Mouse (Mus musculus) hindbrain, embryonic 11.5 days (tissue): ENCODE measurements around the gene Gm20481. TPM values are rescaled to one million over a fixed set of nuclear protein-coding genes. Genes with fewer than 3 reads are reported as not detected.
"Not testable (repeated sequence)": the region's sequence is repeated elsewhere in the genome, so short reads cannot be mapped to it uniquely, and the experiment has no call there.

ENCODE experiments used
- ATAC-seq: fragments of 200-750 bp; cut with Nextera tagmentation; 2 replicates; pipeline ENCODE4 v1.8.0; 2017; ENCODE audit warnings: mild to moderate bottlenecking, moderate TSS enrichment, moderate library complexity; ENCODE audit not compliant: low FRiP score
- DNase-seq: peaks from one replicate; pipeline ENCODE4 v3.0.0-alpha.2; 2015; ENCODE audit warnings: low spot score
- H3K27ac ChIP-seq: fragments of 300-500 bp; sonication (generic); 2 replicates; pipeline ENCODE4 v1.5.1; 2014; ENCODE audit warnings: mild to moderate bottlenecking, low read depth, low read length
- H3K27me3 ChIP-seq: fragments of 300-500 bp; sonication (generic); 2 replicates; pipeline ENCODE4 v1.6.1; 2014; ENCODE audit warnings: mild to moderate bottlenecking, low read length, moderate library complexity, mixed read lengths; ENCODE audit not compliant: control insufficient read depth, insufficient read depth
- H3K36me3 ChIP-seq: fragments of 300-500 bp; sonication (generic); 2 replicates; pipeline ENCODE4 v1.6.1; 2014; ENCODE audit warnings: mild to moderate bottlenecking, low read length, moderate library complexity, mixed read lengths; ENCODE audit not compliant: control insufficient read depth, insufficient read depth
- H3K4me1 ChIP-seq: fragments of 300-500 bp; sonication (generic); replicated peaks from 2 replicates; pipeline ENCODE4 v1.6.1; 2014; ENCODE audit warnings: low read length, mixed read lengths; ENCODE audit not compliant: control insufficient read depth, insufficient read depth
- H3K4me2 ChIP-seq: fragments of 300-500 bp; sonication (generic); replicated peaks from 2 replicates; pipeline ENCODE4 v1.6.1; 2014; ENCODE audit warnings: mild to moderate bottlenecking, low read depth, low read length
- H3K4me3 ChIP-seq: fragments of 300-500 bp; sonication (generic); 2 replicates; pipeline ENCODE4 v1.5.1; 2014; ENCODE audit warnings: low read depth, low read length
- H3K9ac ChIP-seq: fragments of 300-500 bp; sonication (generic); 2 replicates; pipeline ENCODE4 v1.6.1; 2014; ENCODE audit warnings: low read depth, low read length
- H3K9me3 ChIP-seq: fragments of 300-500 bp; sonication (generic); 2 replicates; pipeline ENCODE4 v1.6.1; 2016; ENCODE audit warnings: low read length; ENCODE audit not compliant: control insufficient read depth
- WGBS: fragments of 180-500 bp; shearing (Covaris S2); extraction: QIAGEN DNeasy Blood & Tissue Kit; methylation state at CpG from one replicate; pipeline ENCODE4 v1.1.7; 2014; 5-methylcytosine and 5-hydroxymethylcytosine counted together
- polyA plus RNA-seq: library from polyadenylated mRNA; unstranded; fragments of >200 nt; fragmentation: Nextera tagmentation; extraction: Ambion mirVana; gene quantifications from 2 replicates; pipeline ENCODE4 v1.2.1, GENCODE M21; 2014

The Gm20481 gene
- polyA plus RNA-seq, 1 experiment from 2014 or later = 0.49 TPM

GRCm38 (mm10) chr17:35002153-35002865 lies 32.6 kb downstream of the Gm20481 start:
- H3K9me3 ChIP-seq = no peaks in the 10 kb centered on the region
- ATAC-seq (no peak), DNase-seq (no peak)
- H3K36me3 ChIP-seq = peaks cover 12% of the 10 kb centered on the region; the same call in 1 of the 2 replicates
- peak overlapping the region; percentile 97 for H3K27ac ChIP-seq
- H3K27me3 ChIP-seq = no peaks in the 10 kb centered on the region
- H3K4me3 ChIP-seq = peak overlapping the region; percentile 89
- peak overlapping the region; percentile 99 for H3K4me2 ChIP-seq
- H3K4me1 ChIP-seq = peaks cover 7% of the 10 kb centered on the region
- peak overlapping the region; percentile 95 for H3K9ac ChIP-seq
- 12% methylated on average over 12 of the region's 12 CpGs for WGBS

GRCm38 (mm10) chr17:35003022-35003838 lies 33.5 kb downstream of the Gm20481 start:
- peak overlapping the region; percentile 99; the same call in 1 of the 2 replicates for H3K4me2 ChIP-seq
- H3K27me3 ChIP-seq = no peaks in the 10 kb centered on the region
- ATAC-seq (no peak), DNase-seq (no peak)
- 0 out of 2 replicates have a peak overlapping the region, but pooled peaks have one; percentile 2 for H3K9ac ChIP-seq
- no peak overlapping the region for H3K27ac ChIP-seq
- peaks cover 7% of the 10 kb centered on the region for H3K4me1 ChIP-seq
- no peak overlapping the region; the same call in 1 of the 2 replicates for H3K4me3 ChIP-seq
- 83% methylated on average over 9 of the region's 9 CpGs for WGBS
- H3K9me3 ChIP-seq = no peaks in the 10 kb centered on the region
- H3K36me3 ChIP-seq = peaks cover 12% of the 10 kb centered on the region; the same call in 1 of the 2 replicates

- Histone ChIP-seq H3K9me3 (no peaks in the 10 kb centered on the region), H3K4me3 (no peak overlapping the region), H3K4me2 (no peak overlapping the region), H3K27ac (no peak overlapping the region), H3K27me3 (no peaks in the 10 kb centered on the region), H3K9ac (no peak overlapping the region), H3K36me3 (peaks cover 14% of the 10 kb centered on the region; the same call in 1 of the 2 replicates), H3K4me1 (peaks cover 7% of the 10 kb centered on the region)
- 96% methylated on average over 17 of the region's 17 CpGs for WGBS
- DNase-seq (no peak), ATAC-seq (no peak)
Observed at GRCm38 (mm10) chr17:35004075-35004717, 34.5 kb downstream of the Gm20481 start.

GRCm38 (mm10) chr17:35005158-35005557 lies 35.4 kb downstream of the Gm20481 start:
- peaks cover 15% of the 10 kb centered on the region; the same call in 1 of the 2 replicates for H3K36me3 ChIP-seq
- ATAC-seq = no peak

GRCm38 (mm10) chr17:35005902-35006301 lies 36.2 kb downstream of the Gm20481 start:
- not testable (repeated sequence) for H3K27me3 ChIP-seq, H3K4me2 ChIP-seq, H3K4me1 ChIP-seq, ATAC-seq, H3K4me3 ChIP-seq, H3K9ac ChIP-seq, DNase-seq, H3K9me3 ChIP-seq, H3K27ac ChIP-seq
- 98% methylated on average over 4 of the region's 5 CpGs for WGBS
- peaks cover 19% of the 10 kb centered on the region for H3K36me3 ChIP-seq

More at GRCm38 (mm10) chr17:35005158-35005557, 35.4 kb downstream of the Gm20481 start:
- DNase-seq = no peak
- H3K4me1 ChIP-seq = peaks cover 7% of the 10 kb centered on the region
- H3K4me2 ChIP-seq = no peak overlapping the region
- no peaks in the 10 kb centered on the region for H3K9me3 ChIP-seq
- H3K27ac ChIP-seq = no peak overlapping the region
- H3K9ac ChIP-seq = no peak overlapping the region
- no peak overlapping the region for H3K4me3 ChIP-seq
- 91% methylated on average over 10 of the region's 10 CpGs for WGBS
- H3K27me3 ChIP-seq = no peaks in the 10 kb centered on the region

GRCm38 (mm10) chr17:35007387-35007991 lies 37.8 kb downstream of the Gm20481 start:
- Histone ChIP-seq H3K36me3 (peaks cover 30% of the 10 kb centered on the region), H3K9ac (no peak overlapping the region), H3K27ac (no peak overlapping the region), H3K9me3 (no peaks in the 10 kb centered on the region), H3K4me3 (no peak overlapping the region), H3K4me2 (no peak overlapping the region), H3K27me3 (no peaks in the 10 kb centered on the region), H3K4me1 (peaks cover 2% of the 10 kb centered on the region; the same call in 1 of the 2 replicates)
- 96% methylated on average over 7 of the region's 7 CpGs for WGBS
- ATAC-seq = no peak
- no peak for DNase-seq

GRCm38 (mm10) chr17:35009586-35009985 lies 39.9 kb downstream of the Gm20481 start:
- Histone ChIP-seq H3K9ac (no peak overlapping the region), H3K9me3 (no peaks in the 10 kb centered on the region), H3K4me2 (no peak overlapping the region), H3K4me3 (no peak overlapping the region), H3K27me3 (no peaks in the 10 kb centered on the region), H3K36me3 (peaks cover 35% of the 10 kb centered on the region), H3K27ac (no peak overlapping the region), H3K4me1 (no peaks in the 10 kb centered on the region)
- 79% methylated on average over 7 of the region's 7 CpGs for WGBS
- no peak for DNase-seq
- no peak for ATAC-seq

GRCm38 (mm10) chr17:35011440-35011839 lies 41.7 kb downstream of the Gm20481 start:
- ATAC-seq (no peak), DNase-seq (no peak)
- H3K9me3 ChIP-seq = no peaks in the 10 kb centered on the region
- no peak overlapping the region for H3K9ac ChIP-seq
- WGBS = 91% methylated on average over 8 of the region's 8 CpGs
- H3K4me2 ChIP-seq = no peak overlapping the region
- no peaks in the 10 kb centered on the region for H3K4me1 ChIP-seq
- no peak overlapping the region for H3K27ac ChIP-seq
- peaks cover 37% of the 10 kb centered on the region for H3K36me3 ChIP-seq
- no peak overlapping the region for H3K4me3 ChIP-seq
- H3K27me3 ChIP-seq = no peaks in the 10 kb centered on the region
